Mouse (Mus musculus) erythroblast, embryonic 14.5 days (primary cell): Measurements from ENCODE around the gene Prmt1.

Experiments
- GATA1 ChIP-seq: IDR thresholded peaks from 2 replicates; pipeline ENCODE4 v1.6.1; 2012; ENCODE audit warnings: low read length, inconsistent platforms, mixed read lengths
- TAL1 ChIP-seq: IDR thresholded peaks from 3 replicates; pipeline ENCODE4 v1.6.1; 2012; ENCODE audit warnings: low read length, inconsistent platforms, mixed read lengths

GRCm38 (mm10) chr7:44997231-44997939 is 11.0 kb upstream of the Prmt1 start, which contains the start of gene Irf3:
- TF ChIP-seq GATA1 (no peak), TAL1 (no peak)
